Mouse (Mus musculus) limb, embryonic 10.5 days (tissue): ENCODE measurements around the gene Syne4. TPM values are rescaled to one million over a fixed set of nuclear protein-coding genes. Genes with fewer than 3 reads are reported as not detected.

Source experiments
- DNase-seq: peaks from one replicate; pipeline ENCODE4 v3.0.0-alpha.2; 2017; ENCODE audit warnings: low spot score
- H3K27ac ChIP-seq: fragments of 300-500 bp; sonication (generic); 2 replicates; pipeline ENCODE4 v1.5.1; 2016; ENCODE audit warnings: mild to moderate bottlenecking
- H3K27me3 ChIP-seq: fragments of 300-500 bp; sonication (generic); 2 replicates; pipeline ENCODE4 v1.6.1; 2016; ENCODE audit warnings: low read depth, mild to moderate bottlenecking; ENCODE audit not compliant: poor library complexity, severe bottlenecking
- H3K36me3 ChIP-seq: fragments of 300-500 bp; sonication (generic); 2 replicates; pipeline ENCODE4 v1.6.1; 2016; ENCODE audit warnings: mild to moderate bottlenecking, moderate library complexity
- H3K4me1 ChIP-seq: fragments of 300-500 bp; sonication (generic); 2 replicates; pipeline ENCODE4 v1.6.1; 2016
- H3K4me3 ChIP-seq: fragments of 300-500 bp; sonication (generic); 2 replicates; pipeline ENCODE4 v1.5.1; 2016; ENCODE audit warnings: mild to moderate bottlenecking, moderate library complexity
- H3K9me3 ChIP-seq: fragments of 300-500 bp; sonication (generic); replicated peaks from 2 replicates; pipeline ENCODE4 v1.6.1; 2016; ENCODE audit warnings: mild to moderate bottlenecking
- WGBS: fragments of 180-500 bp; shearing (Covaris S2); methylation state at CpG from one replicate; pipeline ENCODE4 v1.1.7; 2016; 5-methylcytosine and 5-hydroxymethylcytosine counted together
- polyA plus RNA-seq: library from polyadenylated mRNA; unstranded; fragments of >200 nt; fragmentation: Nextera tagmentation; extraction: Ambion mirVana; gene quantifications from 2 replicates; pipeline ENCODE4 v1.2.1, GENCODE M21; 2016

The Syne4 gene
- polyA plus RNA-seq, 1 experiment from 2014 or later: 92.3 TPM

GRCm38 (mm10) chr7:30346635-30347379 lies 32.2 kb downstream of the Syne4 start:
- Histone ChIP-seq H3K27ac (no peak overlapping the region), H3K9me3 (no peaks in the 10 kb centered on the region), H3K36me3 (no peaks in the 10 kb centered on the region), H3K4me3 (no peak overlapping the region), H3K4me1 (peaks cover 8% of the 10 kb centered on the region; the same call in 1 of the 2 replicates), H3K27me3 (peaks cover 37% of the 10 kb centered on the region)
- DNase-seq: peak; percentile 90
- 28% methylated on average over 21 of the region's 21 CpGs for WGBS

- Histone ChIP-seq H3K9me3 (no peaks in the 10 kb centered on the region), H3K4me1 (peaks cover 8% of the 10 kb centered on the region; the same call in 1 of the 2 replicates), H3K27me3 (peaks cover 37% of the 10 kb centered on the region), H3K4me3 (no peak overlapping the region), H3K27ac (no peak overlapping the region), H3K36me3 (no peaks in the 10 kb centered on the region)
- WGBS: 2% methylated on average over 30 of the region's 30 CpGs
- DNase-seq: peak; percentile 81
Measured at GRCm38 (mm10) chr7:30347828-30348227, 33.2 kb downstream of the Syne4 start.

GRCm38 (mm10) chr7:30353279-30353822 lies 38.7 kb downstream of the Syne4 start:
- H3K27ac ChIP-seq: no peak overlapping the region
- peaks cover 9% of the 10 kb centered on the region; the same call in 1 of the 2 replicates for H3K4me1 ChIP-seq
- no peak overlapping the region for H3K4me3 ChIP-seq
- H3K9me3 ChIP-seq: no peaks in the 10 kb centered on the region
- H3K36me3 ChIP-seq: peaks cover 9% of the 10 kb centered on the region; the same call in 1 of the 2 replicates
- DNase-seq: peak; percentile 63
- 20% methylated on average over 6 of the region's 6 CpGs for WGBS
- H3K27me3 ChIP-seq: peaks cover 20% of the 10 kb centered on the region

- no peak for DNase-seq
- Histone ChIP-seq H3K9me3 (no peaks in the 10 kb centered on the region), H3K4me3 (no peak overlapping the region), H3K4me1 (peaks cover 9% of the 10 kb centered on the region; the same call in 1 of the 2 replicates), H3K27ac (no peak overlapping the region), H3K27me3 (peaks cover 12% of the 10 kb centered on the region), H3K36me3 (peaks cover 9% of the 10 kb centered on the region; the same call in 1 of the 2 replicates)
- 67% methylated on average over 4 of the region's 4 CpGs for WGBS
Measured at GRCm38 (mm10) chr7:30354059-30354458, 39.5 kb downstream of the Syne4 start.

- H3K4me3 ChIP-seq: no peak overlapping the region
- peaks cover 26% of the 10 kb centered on the region for H3K36me3 ChIP-seq
- H3K27ac ChIP-seq: no peak overlapping the region
- H3K4me1 ChIP-seq: peaks cover 48% of the 10 kb centered on the region
- H3K27me3 ChIP-seq: 0 out of 2 replicates have a peak, but pooled peaks cover 5% of the 10 kb centered on the region
- WGBS: 76% methylated on average over 7 of the region's 7 CpGs
- DNase-seq: no peak
- no peaks in the 10 kb centered on the region for H3K9me3 ChIP-seq
Measured at GRCm38 (mm10) chr7:30358378-30359186, 44.0 kb downstream of the Syne4 start.

GRCm38 (mm10) chr7:30359276-30359865 lies 44.8 kb downstream of the Syne4 start:
- H3K27ac ChIP-seq: no peak overlapping the region
- DNase-seq: no peak
- peaks cover 13% of the 10 kb centered on the region for H3K27me3 ChIP-seq
- WGBS: 85% methylated on average over 31 of the region's 31 CpGs
- H3K36me3 ChIP-seq: peaks cover 26% of the 10 kb centered on the region
- peaks cover 42% of the 10 kb centered on the region for H3K4me1 ChIP-seq
- no peaks in the 10 kb centered on the region for H3K9me3 ChIP-seq
- H3K4me3 ChIP-seq: no peak overlapping the region

GRCm38 (mm10) chr7:30360028-30360427 lies 45.4 kb downstream of the Syne4 start:
- H3K36me3 ChIP-seq: peaks cover 26% of the 10 kb centered on the region

GRCm38 (mm10) chr7:30362652-30363343 lies 48.2 kb downstream of the Syne4 start, which contains the start of gene Lrfn3:
Lrfn3 (minus strand) TSS chr7:30362772.
- Histone ChIP-seq H3K27me3 (peaks cover 28% of the 10 kb centered on the region), H3K36me3 (peaks cover 17% of the 10 kb centered on the region), H3K4me3 (peak within 1 kb of the TSS; percentile 81), H3K27ac (peak within 1 kb of the TSS; percentile 87), H3K4me1 (peaks cover 41% of the 10 kb centered on the region), H3K9me3 (no peaks in the 10 kb centered on the region)
- DNase-seq: peak; percentile 83
- under 1% methylated on average over 46 of the region's 55 CpGs for WGBS

More at GRCm38 (mm10) chr7:30360028-30360427, 45.4 kb downstream of the Syne4 start:
- Histone ChIP-seq H3K9me3 (no peaks in the 10 kb centered on the region), H3K4me3 (no peak overlapping the region), H3K4me1 (peaks cover 39% of the 10 kb centered on the region), H3K27ac (no peak overlapping the region), H3K27me3 (peaks cover 20% of the 10 kb centered on the region)
- no peak for DNase-seq
- WGBS: 92% methylated on average over 17 of the region's 17 CpGs

GRCm38 (mm10) chr7:30363344-30363738 lies 48.7 kb downstream of the Syne4 start:
- no peak for DNase-seq
- WGBS: 69% methylated on average over 6 of the region's 6 CpGs
- H3K9me3 ChIP-seq: no peaks in the 10 kb centered on the region
- peaks cover 46% of the 10 kb centered on the region for H3K4me1 ChIP-seq
- peak overlapping the region; percentile 81 for H3K4me3 ChIP-seq
- peak overlapping the region; percentile 87; the same call in 1 of the 2 replicates for H3K27ac ChIP-seq
- peaks cover 17% of the 10 kb centered on the region for H3K36me3 ChIP-seq
- H3K27me3 ChIP-seq: peaks cover 28% of the 10 kb centered on the region

- no peak overlapping the region for H3K4me3 ChIP-seq
- no peaks in the 10 kb centered on the region for H3K36me3 ChIP-seq
- no peak for DNase-seq
- H3K4me1 ChIP-seq: peaks cover 19% of the 10 kb centered on the region
- H3K27ac ChIP-seq: peak overlapping the region; percentile 38; the same call in 1 of the 2 replicates
- WGBS: 78% methylated on average over 2 of the region's 2 CpGs
- H3K9me3 ChIP-seq: no peaks in the 10 kb centered on the region
- peaks cover 25% of the 10 kb centered on the region for H3K27me3 ChIP-seq
Measured at GRCm38 (mm10) chr7:30367466-30367865, 52.9 kb downstream of the Syne4 start.
